In the genomic region with DNA sequence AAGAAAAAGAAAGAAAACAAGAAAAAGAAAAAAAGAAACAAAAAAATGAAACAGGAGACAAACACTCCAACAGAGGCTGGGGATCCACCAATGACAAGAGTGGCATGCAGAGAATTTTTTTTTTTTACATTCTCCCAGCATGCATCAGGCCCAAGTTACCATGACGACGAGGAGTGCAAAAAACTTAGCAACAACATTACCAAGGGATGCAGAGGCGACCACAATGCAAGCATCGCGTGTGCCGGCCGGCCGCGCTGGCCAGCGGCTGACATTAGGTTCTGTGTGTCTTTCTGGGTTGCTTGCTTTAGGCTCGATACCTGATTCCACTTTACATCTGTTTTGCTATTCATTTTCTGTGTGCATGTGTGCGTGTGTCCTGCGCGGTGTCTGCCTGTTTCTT, we compare ENCODE assay signal across 9 mouse cellular contexts. TPM values are rescaled to one million over a fixed set of nuclear protein-coding genes. Genes with fewer than 3 reads are reported as not detected.
DNase-seq lines count a peak whose midpoint lies in the region; ATAC-seq and TF ChIP-seq lines count a peak whose summit lies in the region.
"Had no signal": no experiment of that assay in that cellular context is flagged by ENCODE, and none has a peak within 500 bp of the region (broad histone marks: within the 10 kb centered on the region; RNA-seq: fewer than 3 reads in every experiment).

No protein-coding gene starts in this region.

- peak; percentile 38 for DNase-seq in lung, postnatal 0 days (ENCODE audit: low spot score)
- no peak for DNase-seq in lung, adult 2 months
- peak; percentile 76 for DNase-seq in embryonic facial prominence, embryonic 11.5 days (ENCODE audit: low spot score)
- peak; percentile 76 to 88 for DNase-seq in left cerebral cortex, postnatal 25 days (ENCODE audit: low spot score in 2 of 2)
- peak; percentile 70 for DNase-seq in telencephalon, adult 2 months (ENCODE audit: low read depth, low spot score)
- DNase-seq in kidney, adult 18-20 months: no peak
- no peak for DNase-seq in cerebellum, adult 11-12 months
- no peak for DNase-seq in liver, embryonic 11.5 days (ENCODE audit: low spot score)

- H3K27ac ChIP-seq in lung, postnatal 0 days (ENCODE audit: low read length): no peak overlapping the region
- H3K27ac ChIP-seq in embryonic facial prominence, embryonic 11.5 days (replicated peaks; ENCODE audit: low read depth, low read length): no peak overlapping the region
- H3K27ac ChIP-seq in liver, embryonic 11.5 days (ENCODE audit: low read depth, low read length): no peak overlapping the region
- H3K27ac ChIP-seq: limb, embryonic 15.5 days had no signal

- ATAC-seq in lung, postnatal 0 days: no peak
- ATAC-seq in embryonic facial prominence, embryonic 11.5 days (replicated peaks; ENCODE audit: insufficient number of reproducible peaks, low FRiP score, low TSS enrichment, low read depth): no peak
- ATAC-seq in liver, embryonic 11.5 days (replicated peaks; ENCODE audit: low FRiP score): no peak

- no peak overlapping the region for H3K9ac ChIP-seq in lung, postnatal 0 days (replicated peaks; ENCODE audit: low read depth)
- no peak overlapping the region for H3K9ac ChIP-seq in embryonic facial prominence, embryonic 11.5 days (replicated peaks; ENCODE audit: low read length)
- no peak overlapping the region for H3K9ac ChIP-seq in liver, embryonic 11.5 days (ENCODE audit: low read depth, low read length)
- H3K9ac ChIP-seq: limb, embryonic 15.5 days had no signal

- intact Hi-C loops in left cerebral cortex, postnatal 25 days (cut with DNase I): no loop called here

- WGBS in lung, postnatal 0 days: 76% methylated on average over 14 of the region's 14 CpGs
- 75% methylated on average over 14 of the region's 14 CpGs for WGBS in lung, adult 2 months
- 71% methylated on average over 14 of the region's 14 CpGs for WGBS in embryonic facial prominence, embryonic 11.5 days
- 84% methylated on average over 14 of the region's 14 CpGs for WGBS in liver, embryonic 11.5 days

- no peaks in the 10 kb centered on the region for H3K4me1 ChIP-seq in lung, postnatal 0 days (ENCODE audit: insufficient read depth, low read depth, low read length)
- H3K4me1 ChIP-seq in lung, adult 2 months (ENCODE audit: control insufficient read depth, insufficient read depth, low read length): no peaks in the 10 kb centered on the region
- no peaks in the 10 kb centered on the region; the same call in 1 of the 2 replicates for H3K4me1 ChIP-seq in embryonic facial prominence, embryonic 11.5 days (ENCODE audit: control insufficient read depth, insufficient read depth, low read length)
- no peaks in the 10 kb centered on the region for H3K4me1 ChIP-seq in liver, embryonic 11.5 days (replicated peaks; ENCODE audit: control insufficient read depth, insufficient read depth, low read length)
- H3K4me1 ChIP-seq: limb, embryonic 15.5 days had no signal

- TF ChIP-seq CTCF in lung, postnatal 0 days (IDR thresholded peaks at IDR 0.05): no peak
- TF ChIP-seq CTCF in lung, adult 2 months (IDR thresholded peaks at IDR 0.05; ENCODE audit: insufficient read depth, low read length): no peak

- H3K4me3 ChIP-seq in lung, postnatal 0 days (ENCODE audit: low read depth, low read length): no peak overlapping the region
- H3K4me3 ChIP-seq in lung, adult 2 months (replicated peaks; ENCODE audit: extremely low read depth, low read depth, low read length): no peak overlapping the region
- H3K4me3 ChIP-seq in embryonic facial prominence, embryonic 11.5 days (ENCODE audit: low read depth, low read length): no peak overlapping the region
- H3K4me3 ChIP-seq in liver, embryonic 11.5 days (ENCODE audit: low read depth, low read length): no peak overlapping the region
- H3K4me3 ChIP-seq: limb, embryonic 15.5 days had no signal

- H3K27me3 ChIP-seq in lung, postnatal 0 days (replicated peaks; ENCODE audit: insufficient read depth, low read length): no peaks in the 10 kb centered on the region
- H3K27me3 ChIP-seq in embryonic facial prominence, embryonic 11.5 days (ENCODE audit: control insufficient read depth, insufficient read depth, low read length): no peaks in the 10 kb centered on the region
- H3K27me3 ChIP-seq in liver, embryonic 11.5 days (replicated peaks; ENCODE audit: control insufficient read depth, insufficient read depth, low read length): no peaks in the 10 kb centered on the region
- H3K27me3 ChIP-seq: limb, embryonic 15.5 days had no signal

- no peak overlapping the region for H3K4me2 ChIP-seq in lung, postnatal 0 days (replicated peaks; ENCODE audit: low read depth, low read length)
- H3K4me2 ChIP-seq in embryonic facial prominence, embryonic 11.5 days (ENCODE audit: low read depth, low read length): no peak overlapping the region
- H3K4me2 ChIP-seq in liver, embryonic 11.5 days: no peak overlapping the region
- H3K4me2 ChIP-seq: limb, embryonic 15.5 days had no signal

- H3K9me3 ChIP-seq in lung, postnatal 0 days (ENCODE audit: low read length): no peaks in the 10 kb centered on the region
- H3K9me3 ChIP-seq in embryonic facial prominence, embryonic 11.5 days (replicated peaks; ENCODE audit: control insufficient read depth, low read length): no peaks in the 10 kb centered on the region
- no peaks in the 10 kb centered on the region for H3K9me3 ChIP-seq in liver, embryonic 11.5 days (ENCODE audit: control insufficient read depth, low read length)
- H3K9me3 ChIP-seq: limb, embryonic 15.5 days had no signal

- TF ChIP-seq POLR2A in lung, adult 2 months (IDR thresholded peaks at IDR 0.05; ENCODE audit: borderline replicate concordance, extremely low read depth, low read depth, low read length): no peak

- TF ChIP-seq EP300 in lung, postnatal 0 days (IDR thresholded peaks at IDR 0.05): no peak

- H3K36me3 ChIP-seq in lung, postnatal 0 days (ENCODE audit: insufficient read depth, low read length): peaks cover 10% of the 10 kb centered on the region; the same call in 1 of the 2 replicates
- peaks cover 26% of the 10 kb centered on the region for H3K36me3 ChIP-seq in embryonic facial prominence, embryonic 11.5 days (replicated peaks; ENCODE audit: control insufficient read depth, insufficient read depth, low read depth, low read length)
- H3K36me3 ChIP-seq in liver, embryonic 11.5 days (ENCODE audit: control insufficient read depth, insufficient read depth, low read length): peaks cover 8% of the 10 kb centered on the region; the same call in 1 of the 2 replicates

RNA-seq across cellular contexts. Expression of gene Ptprs, which starts 30.9 kb away (rescaled TPM):
- polyA plus RNA-seq in lung, postnatal 0 days (2015; fragmentation: Nextera tagmentation; extraction: Ambion mirVana): 25.6 and 29.6 TPM in 2 replicates
- 128 and 171 TPM in 2 replicates for polyA plus RNA-seq in lung, adult 2 months (2012; rRNA removed)
- polyA plus RNA-seq in embryonic facial prominence, embryonic 11.5 days (2014; fragmentation: Nextera tagmentation; extraction: Ambion mirVana): 80.1 and 81.5 TPM in 2 replicates
- 100 to 1,000 TPM; 621 to 622 TPM for total RNA-seq in left cerebral cortex, postnatal 25 days (2021)
- polyA plus RNA-seq in liver, embryonic 11.5 days (2014; fragmentation: Nextera tagmentation; extraction: Ambion mirVana): 33.4 and 39.8 TPM in 2 replicates

Comparison
In these comparisons a context has a peak if more than half of its experiments do, and no peak if none do; other contexts are left out.
1. DNase-seq: peak in lung, postnatal 0 days (single experiment), embryonic facial prominence, embryonic 11.5 days (single experiment), left cerebral cortex, postnatal 25 days (2 of 2) and telencephalon, adult 2 months (single experiment); none in lung, adult 2 months (single experiment), kidney, adult 18-20 months (single experiment), cerebellum, adult 11-12 months (single experiment) and liver, embryonic 11.5 days (single experiment).